Mouse (Mus musculus) megakaryocyte, embryonic 14.5 days (primary cell): ENCODE data around the gene Tbc1d8.

Experiments
- FLI1 ChIP-seq: IDR thresholded peaks from 2 replicates; pipeline ENCODE4 v1.6.1; 2012; ENCODE audit warnings: low read length, inconsistent platforms, mixed read lengths
- GATA1 ChIP-seq: IDR thresholded peaks from 3 replicates; pipeline ENCODE4 v1.6.1; 2012; ENCODE audit warnings: mixed read lengths, low read length, inconsistent platforms, borderline replicate concordance

- TF ChIP-seq GATA1: no peak
- TF ChIP-seq FLI1: no peak
Observed at GRCm38 (mm10) chr1:39462036-39462435, 16.5 kb downstream of the Tbc1d8 start.
